Mouse (Mus musculus) monocyte, adult 5-6 weeks (primary cell): ENCODE results near the gene Oog1. TPM values are rescaled to one million over a fixed set of nuclear protein-coding genes. Genes with fewer than 3 reads are reported as not detected.
"Not testable (repeated sequence)": the region's sequence is repeated elsewhere in the genome, so short reads cannot be mapped to it uniquely, and the experiment has no call there.

Experiments used
- ATAC-seq: fragments of 153-309, 156-312 bp; replicated peaks from 2 replicates; pipeline ENCODE4 v1.8.0; 2017; ENCODE audit warnings: mild to moderate bottlenecking; ENCODE audit not compliant: low TSS enrichment, insufficient number of reproducible peaks, severe bottlenecking, poor library complexity, low FRiP score
- total RNA-seq: library from RNA; stranded (forward); fragments of 200-1000, 200-491, 200-594 nt; gene quantifications from 3 replicates; pipeline ENCODE4 v1.2.3, GENCODE M21; 2017

The Oog1 gene
- not detected in 3 replicates for total RNA-seq

GRCm38 (mm10) chr12:87602388-87602787, at the start of gene Oog1:
Gene Oog1, plus strand, starts transcription at chr12:87602688.
- not testable (repeated sequence) for ATAC-seq

- ATAC-seq = not testable (repeated sequence)
Observed at GRCm38 (mm10) chr12:87601388-87601787, 1.1 kb upstream of the Oog1 start.

GRCm38 (mm10) chr12:87618569-87618968, 16.1 kb downstream of the Oog1 start, which contains the start of gene Gm4027:
Gene Gm4027, plus strand, starts transcription at chr12:87618869.
- ATAC-seq = not testable (repeated sequence)

DNA sequence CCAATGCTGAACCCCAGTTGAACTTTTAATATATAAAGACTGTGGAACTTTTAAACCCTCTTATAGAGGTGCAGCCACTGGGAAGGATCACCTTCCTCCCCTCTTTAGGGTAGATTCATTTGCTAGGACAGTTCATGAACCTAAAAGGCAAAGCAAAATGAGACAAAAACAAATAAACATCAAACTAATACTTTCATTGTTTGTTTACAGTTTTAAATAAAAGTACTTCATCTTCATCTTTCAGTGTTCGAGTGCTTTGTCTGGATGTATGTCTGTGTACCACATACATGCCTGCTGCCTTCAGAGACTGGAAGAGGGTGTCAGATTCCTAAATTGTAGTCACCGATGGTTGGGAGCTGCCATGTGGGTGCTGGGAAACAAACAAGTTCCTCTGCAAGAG, 42.0 kb downstream of the Oog1 start, which contains the start of gene Gm16381:
TSS of gene Gm16381 (minus strand) at position 101 of the 400 bp plus-strand sequence.
- ATAC-seq = not testable (repeated sequence)

DNA sequence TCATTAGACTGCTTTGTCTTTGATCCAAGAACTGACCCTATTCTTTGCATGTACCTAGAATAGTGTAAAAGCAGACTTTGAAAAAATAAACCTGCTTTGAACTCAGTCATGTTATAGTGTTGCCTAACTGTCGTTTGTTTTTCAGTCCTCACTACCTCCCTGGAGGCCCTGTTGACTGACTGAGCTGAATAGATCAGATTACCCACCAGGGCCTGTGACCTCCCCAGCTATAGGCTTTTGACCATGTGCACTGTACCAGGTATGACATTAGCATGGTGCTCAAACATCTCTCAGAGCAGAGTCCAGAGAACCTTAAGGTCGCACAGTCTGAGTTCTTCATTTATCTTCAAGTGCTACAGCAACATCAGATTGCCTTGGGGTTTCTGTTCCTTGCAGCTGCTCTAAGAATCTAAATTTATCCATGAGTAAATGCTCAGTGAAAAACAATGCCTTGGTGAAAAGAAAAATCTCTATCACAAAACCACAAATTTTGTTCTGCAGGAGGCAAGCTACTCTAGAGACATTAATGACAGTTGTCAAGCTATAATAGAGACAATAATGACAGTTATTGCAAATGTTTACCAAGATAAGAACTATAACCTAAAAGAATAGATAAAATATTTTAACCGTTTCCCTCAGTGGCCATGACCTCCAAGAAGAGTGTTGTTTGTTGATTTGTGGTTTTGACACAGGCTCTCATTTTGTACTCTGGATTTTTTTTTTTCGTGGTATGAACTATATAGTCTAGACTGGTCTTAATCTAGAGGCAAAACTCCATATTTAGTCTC, 50.6 kb downstream of the Oog1 start:
- not testable (repeated sequence) for ATAC-seq

Other genes with a start within 250 kb of the Oog1 start
- 143 to 275 TPM (median 270 TPM) in 3 replicates for gene Sptlc2, start 214.3 kb upstream of the Oog1 start, total RNA-seq
- 58.5 to 81.5 TPM (median 77.2 TPM) in 3 replicates for gene Slirp, start 158.8 kb upstream of the Oog1 start, total RNA-seq
- gene Alkbh1, start 158.7 kb upstream of the Oog1 start, total RNA-seq = 29.1 to 63.3 TPM (median 38.0 TPM) in 3 replicates
- gene Snw1, start 130.4 kb upstream of the Oog1 start, total RNA-seq = 144 to 150 TPM (median 147 TPM) in 3 replicates
- not detected in 3 replicates for gene Gm5788, start 108.0 kb upstream of the Oog1 start, total RNA-seq
- gene Gm8300, start 88.4 kb upstream of the Oog1 start, total RNA-seq = not detected in 3 replicates
- not detected in 3 replicates for gene Gm4027, start 16.2 kb downstream of the Oog1 start, total RNA-seq
- not detected in 3 replicates for gene Gm16381, start 41.9 kb downstream of the Oog1 start, total RNA-seq
- gene Gm21319, start 173.1 kb downstream of the Oog1 start, total RNA-seq = not detected in 3 replicates
- not detected in 3 replicates for gene Gm21936, start 192.8 kb downstream of the Oog1 start, total RNA-seq
- not detected in 3 replicates for gene BB287469, start 213.9 kb downstream of the Oog1 start, total RNA-seq
- gene Gm2001, start 239.7 kb downstream of the Oog1 start, total RNA-seq = not detected in 3 replicates